Mouse (Mus musculus): ENCODE data around the gene Krtap15. TPM values are rescaled to one million over a fixed set of nuclear protein-coding genes. Genes with fewer than 3 reads are reported as not detected.

The Krtap15 gene
- polyA plus RNA-seq, 1 experiment from 2014 or later: 0.25 TPM

DNA sequence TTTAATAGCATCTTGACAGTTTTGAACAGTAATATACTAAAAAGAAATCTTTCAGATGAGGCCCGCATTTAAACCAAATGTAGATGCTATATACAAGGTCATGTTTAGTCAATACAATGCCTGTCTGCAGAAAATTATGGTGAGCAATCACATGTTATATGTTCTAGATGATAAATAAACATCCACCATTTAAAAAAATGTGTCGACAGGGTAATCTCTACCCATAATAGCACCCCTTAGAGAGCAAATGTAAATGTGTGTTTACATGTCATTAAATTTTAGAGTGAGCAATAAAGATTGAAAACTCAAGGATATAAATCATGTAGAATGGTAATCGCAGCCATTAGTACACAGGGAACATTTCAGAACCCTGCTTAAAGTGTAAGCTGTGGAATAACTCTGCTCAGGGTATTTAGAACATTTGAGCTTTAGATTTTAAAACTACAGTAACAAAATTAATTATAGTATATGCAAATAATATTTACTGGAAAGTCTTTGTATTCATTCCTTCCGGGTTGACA is 44.9 kb downstream of the Krtap15 start:
- Histone ChIP-seq H3K4me2 (no peak overlapping the region), H3K9me3 (no peaks in the 10 kb centered on the region), H3K36me3 (no peaks in the 10 kb centered on the region), H3K4me3 (replicated peaks) (no peak overlapping the region), H3K9ac (replicated peaks) (no peak overlapping the region), H3K27me3 (no peaks in the 10 kb centered on the region; the same call in 1 of the 2 replicates), H3K27ac (no peak overlapping the region), H3K4me1 (replicated peaks) (no peaks in the 10 kb centered on the region)
- no peak for ATAC-seq (ENCODE audit: insufficient number of reproducible peaks, insufficient read depth, low FRiP score, low TSS enrichment, low read depth)
- WGBS: 66% methylated on average over 4 of the region's 4 CpGs

DNA sequence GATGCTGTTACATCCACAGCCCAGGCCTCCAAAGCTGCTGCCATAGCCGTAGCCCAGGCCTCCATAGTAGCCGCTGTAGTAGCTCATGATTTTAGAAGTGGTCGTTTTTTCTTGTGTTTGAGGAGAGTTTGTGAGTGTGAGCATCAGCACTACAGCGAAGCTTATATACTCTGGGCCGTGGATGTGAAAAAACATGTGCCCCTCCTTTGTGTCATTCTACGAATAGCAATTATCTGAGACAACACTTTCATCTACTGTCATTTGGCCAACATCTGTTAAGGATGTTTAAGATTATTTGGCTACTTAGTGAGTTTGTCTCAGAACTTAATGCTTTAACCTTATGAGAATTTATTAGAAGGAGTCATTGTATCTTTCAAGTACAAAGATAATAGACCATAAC is 49.3 kb downstream of the Krtap15 start, which contains the start of gene Krtap19-1:
Krtap19-1 (minus strand) TSS at position 101 of the 400 bp plus-strand sequence.
- 84% methylated on average over 6 of the region's 6 CpGs for WGBS
- Histone ChIP-seq H3K27me3 (no peaks in the 10 kb centered on the region), H3K9me3 (no peaks in the 10 kb centered on the region), H3K36me3 (no peaks in the 10 kb centered on the region), H3K9ac (replicated peaks) (no peak within 1 kb of the TSS), H3K4me2 (no peak within 1 kb of the TSS), H3K4me3 (replicated peaks) (no peak within 1 kb of the TSS), H3K27ac (no peak within 1 kb of the TSS), H3K4me1 (replicated peaks) (no peaks in the 10 kb centered on the region)
- ATAC-seq (ENCODE audit: insufficient number of reproducible peaks, insufficient read depth, low FRiP score, low TSS enrichment, low read depth): no peak

DNA sequence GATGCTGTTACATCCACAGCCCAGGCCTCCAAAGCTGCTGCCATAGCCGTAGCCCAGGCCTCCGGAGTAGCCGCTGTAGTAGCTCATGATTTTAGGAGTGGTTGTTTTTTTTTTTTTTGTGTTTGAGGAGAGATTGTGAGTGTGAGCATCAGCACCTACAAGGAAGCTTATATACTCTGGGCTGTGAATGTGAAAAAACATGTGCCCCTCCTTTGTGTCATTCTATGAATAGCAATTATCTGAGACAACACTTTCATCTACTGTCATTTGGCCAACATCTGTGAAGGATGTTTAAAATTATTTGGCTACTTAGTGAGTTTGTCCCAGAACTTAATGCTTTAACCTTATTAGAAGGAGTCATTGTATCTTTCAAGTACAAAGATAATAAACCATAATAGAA is 54.2 kb downstream of the Krtap15 start, which contains the start of gene Krtap19-2:
Krtap19-2 (minus strand) TSS at position 101 of the 400 bp plus-strand sequence.
- no peak within 1 kb of the TSS for H3K4me2 ChIP-seq
- H3K9me3 ChIP-seq: no peaks in the 10 kb centered on the region
- ATAC-seq (ENCODE audit: insufficient number of reproducible peaks, insufficient read depth, low FRiP score, low TSS enrichment, low read depth): no peak
- H3K4me1 ChIP-seq (replicated peaks): no peaks in the 10 kb centered on the region
- no peaks in the 10 kb centered on the region for H3K27me3 ChIP-seq
- no peaks in the 10 kb centered on the region for H3K36me3 ChIP-seq
- H3K27ac ChIP-seq: no peak within 1 kb of the TSS
- WGBS: 90% methylated on average over 3 of the region's 3 CpGs
- H3K9ac ChIP-seq (replicated peaks): no peak within 1 kb of the TSS
- H3K4me3 ChIP-seq (replicated peaks): no peak within 1 kb of the TSS

DNA sequence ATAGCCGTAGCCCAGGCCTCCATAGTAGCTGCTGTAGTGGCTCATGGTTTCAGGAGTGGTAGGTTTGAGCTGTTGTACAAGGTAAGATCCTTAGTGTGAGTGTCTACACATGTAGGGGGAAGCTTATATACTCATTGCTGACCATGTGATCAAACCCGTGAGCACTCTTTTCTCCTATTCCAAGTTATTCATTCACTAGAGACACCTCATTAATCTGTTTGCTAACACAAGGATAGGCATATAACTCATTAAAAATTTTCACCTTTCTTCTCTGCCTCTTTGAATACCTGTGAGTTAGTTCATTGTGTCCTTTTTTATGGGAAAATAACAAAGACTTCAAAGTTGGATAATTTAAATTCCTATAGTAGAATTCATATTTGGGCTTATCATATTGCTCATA is 57.9 kb downstream of the Krtap15 start, which contains the start of gene Krtap19-3:
Krtap19-3 (minus strand) TSS at position 101 of the 400 bp plus-strand sequence.
- Histone ChIP-seq H3K9ac (replicated peaks) (no peak within 1 kb of the TSS), H3K36me3 (no peaks in the 10 kb centered on the region), H3K27me3 (no peaks in the 10 kb centered on the region), H3K9me3 (no peaks in the 10 kb centered on the region), H3K4me2 (no peak within 1 kb of the TSS), H3K27ac (no peak within 1 kb of the TSS), H3K4me1 (replicated peaks) (no peaks in the 10 kb centered on the region), H3K4me3 (replicated peaks) (no peak within 1 kb of the TSS)
- 95% methylated on average over 2 of the region's 2 CpGs for WGBS
- no peak for ATAC-seq (ENCODE audit: insufficient number of reproducible peaks, insufficient read depth, low FRiP score, low TSS enrichment, low read depth)

Other genes starting within 250 kb of the Krtap15 start
- not detected in 2 replicates for gene Krtap24-1, start 207.9 kb upstream of the Krtap15 start, polyA plus RNA-seq (2016; fragmentation: Nextera tagmentation; extraction: Ambion mirVana)
- not detected in 2 replicates for gene 2310079G19Rik, start 192.5 kb upstream of the Krtap15 start, polyA plus RNA-seq (2016; fragmentation: Nextera tagmentation; extraction: Ambion mirVana)
- gene Krtap26-1, start 172.4 kb upstream of the Krtap15 start, polyA plus RNA-seq (2016; fragmentation: Nextera tagmentation; extraction: Ambion mirVana): not detected in 2 replicates
- not detected in 2 replicates for gene Krtap27-1, start 148.5 kb upstream of the Krtap15 start, polyA plus RNA-seq (2016; fragmentation: Nextera tagmentation; extraction: Ambion mirVana)
- gene 2310061N02Rik, start 112.3 kb upstream of the Krtap15 start, polyA plus RNA-seq (2016; fragmentation: Nextera tagmentation; extraction: Ambion mirVana): not detected in 2 replicates
- not detected in 2 replicates for gene Krtap13-1, start 91.4 kb upstream of the Krtap15 start, polyA plus RNA-seq (2016; fragmentation: Nextera tagmentation; extraction: Ambion mirVana)
- gene Krtap13, start 68.6 kb upstream of the Krtap15 start, polyA plus RNA-seq (2016; fragmentation: Nextera tagmentation; extraction: Ambion mirVana): not detected in 2 replicates
- not detected in 2 replicates for gene 2310034C09Rik, start 61.4 kb upstream of the Krtap15 start, polyA plus RNA-seq (2016; fragmentation: Nextera tagmentation; extraction: Ambion mirVana)
- gene 2310057N15Rik, start 46.0 kb upstream of the Krtap15 start, polyA plus RNA-seq (2016; fragmentation: Nextera tagmentation; extraction: Ambion mirVana): not detected in 2 replicates
- not detected in 2 replicates for gene Gm5965, start 42.3 kb upstream of the Krtap15 start, polyA plus RNA-seq (2016; fragmentation: Nextera tagmentation; extraction: Ambion mirVana)
- not detected in 2 replicates for gene Gm20741, start 8.0 kb upstream of the Krtap15 start, polyA plus RNA-seq (2016; fragmentation: Nextera tagmentation; extraction: Ambion mirVana)
- gene Krtap14, start 5.9 kb downstream of the Krtap15 start, polyA plus RNA-seq (2016; fragmentation: Nextera tagmentation; extraction: Ambion mirVana): not detected in 2 replicates
- not detected in 2 replicates for gene Krtap19-1, start 49.2 kb downstream of the Krtap15 start, polyA plus RNA-seq (2016; fragmentation: Nextera tagmentation; extraction: Ambion mirVana)
- gene Krtap19-2, start 54.1 kb downstream of the Krtap15 start, polyA plus RNA-seq (2016; fragmentation: Nextera tagmentation; extraction: Ambion mirVana): not detected in 2 replicates
- gene Krtap19-3, start 57.8 kb downstream of the Krtap15 start, polyA plus RNA-seq (2016; fragmentation: Nextera tagmentation; extraction: Ambion mirVana): not detected in 2 replicates
- not detected in 2 replicates for gene Krtap19-4, start 64.9 kb downstream of the Krtap15 start, polyA plus RNA-seq (2016; fragmentation: Nextera tagmentation; extraction: Ambion mirVana)
- not detected in 2 replicates for gene Krtap19-5, start 76.2 kb downstream of the Krtap15 start, polyA plus RNA-seq (2016; fragmentation: Nextera tagmentation; extraction: Ambion mirVana)
- gene Krtap19-9b, start 112.0 kb downstream of the Krtap15 start, polyA plus RNA-seq (2016; fragmentation: Nextera tagmentation; extraction: Ambion mirVana): not detected in 2 replicates
- not detected in 2 replicates for gene Krtap16-3, start 142.7 kb downstream of the Krtap15 start, polyA plus RNA-seq (2016; fragmentation: Nextera tagmentation; extraction: Ambion mirVana)
- gene Krtap22-2, start 190.5 kb downstream of the Krtap15 start, polyA plus RNA-seq (2016; fragmentation: Nextera tagmentation; extraction: Ambion mirVana): not detected in 2 replicates
- not detected in 2 replicates for gene Gm10229, start 195.1 kb downstream of the Krtap15 start, polyA plus RNA-seq (2016; fragmentation: Nextera tagmentation; extraction: Ambion mirVana)
- gene Krtap6-1, start 211.5 kb downstream of the Krtap15 start, polyA plus RNA-seq (2016; fragmentation: Nextera tagmentation; extraction: Ambion mirVana): not detected in 2 replicates
- gene Gm10228, start 221.3 kb downstream of the Krtap15 start, polyA plus RNA-seq (2016; fragmentation: Nextera tagmentation; extraction: Ambion mirVana): not detected in 2 replicates
- gene Krtap6-5, start 227.7 kb downstream of the Krtap15 start, polyA plus RNA-seq (2016; fragmentation: Nextera tagmentation; extraction: Ambion mirVana): not detected in 2 replicates
- gene 1110025L11Rik, start 243.8 kb downstream of the Krtap15 start, polyA plus RNA-seq (2016; fragmentation: Nextera tagmentation; extraction: Ambion mirVana): not detected in 2 replicates

All from limb, embryonic 12.5 days (tissue).